Mouse (Mus musculus): ENCODE measurements around the gene Plb1. TPM values are rescaled to one million over a fixed set of nuclear protein-coding genes. Genes with fewer than 3 reads are reported as not detected.

Plb1 gene
- polyA plus RNA-seq, 1 experiment: 0.05 TPM

GRCm38 (mm10) chr5:32239337-32239736 is 6.8 kb downstream of the Plb1 start:
- H3K27me3 ChIP-seq (ENCODE audit: control insufficient read depth, insufficient read depth, insufficient read length): peaks cover 21% of the 10 kb centered on the region
- no peak overlapping the region for H3K4me3 ChIP-seq
- TF ChIP-seq USF1 (IDR thresholded peaks at IDR 0.05; ENCODE audit: low read depth) (no peak), POLR2AphosphoS2 (IDR thresholded peaks at IDR 0.05; ENCODE audit: insufficient read length, low read depth) (no peak), TCF3 (IDR thresholded peaks at IDR 0.05; ENCODE audit: insufficient read length, low read depth) (no peak), MYOD1 (IDR thresholded peaks at IDR 0.05; ENCODE audit: control insufficient read depth in 1 of 3, insufficient read length in 2 of 3, low read depth in 2 of 3) (no peak), MAX (IDR thresholded peaks at IDR 0.05; ENCODE audit: low read depth) (no peak), TCF12 (IDR thresholded peaks at IDR 0.05; ENCODE audit: insufficient read depth, poor library complexity, severe bottlenecking) (no peak), E2F4 (IDR thresholded peaks at IDR 0.05; ENCODE audit: insufficient read depth) (no peak), MYOG (IDR thresholded peaks at IDR 0.05; ENCODE audit: control insufficient read depth in 1 of 3, insufficient read depth in 1 of 3, insufficient read length in 2 of 3, low read depth in 2 of 3) (no peak), CEBPB (IDR thresholded peaks at IDR 0.05; ENCODE audit: insufficient read depth, poor library complexity, severe bottlenecking) (no peak)
- no peak overlapping the region for H3ac ChIP-seq (ENCODE audit: control insufficient read depth, insufficient read length)
- no peaks in the 10 kb centered on the region for H3K79me2 ChIP-seq (ENCODE audit: control insufficient read depth, insufficient read depth)
- no peaks in the 10 kb centered on the region for H3K36me3 ChIP-seq (ENCODE audit: control insufficient read depth, insufficient read depth)
- no peak overlapping the region for H3K4me2 ChIP-seq (ENCODE audit: low read depth)

GRCm38 (mm10) chr5:32240741-32241140 is 8.2 kb downstream of the Plb1 start:
- no peak overlapping the region for H3K4me2 ChIP-seq (ENCODE audit: low read depth)
- no peaks in the 10 kb centered on the region for H3K79me2 ChIP-seq (ENCODE audit: control insufficient read depth, insufficient read depth)
- no peak overlapping the region for H3K4me3 ChIP-seq
- TF ChIP-seq REST (IDR thresholded peaks at IDR 0.05; ENCODE audit: insufficient read depth, insufficient read length): no peak
- no peak for TF ChIP-seq USF1 (IDR thresholded peaks at IDR 0.05; ENCODE audit: low read depth)
- no peak for TF ChIP-seq MYOG (IDR thresholded peaks at IDR 0.05; ENCODE audit: control insufficient read depth in 1 of 3, insufficient read depth in 1 of 3, insufficient read length in 2 of 3, low read depth in 2 of 3)
- TF ChIP-seq TCF12 (IDR thresholded peaks at IDR 0.05; ENCODE audit: insufficient read depth, poor library complexity, severe bottlenecking): no peak
- no peak for TF ChIP-seq E2F4 (IDR thresholded peaks at IDR 0.05; ENCODE audit: insufficient read depth)
- TF ChIP-seq SRF (IDR thresholded peaks at IDR 0.05; ENCODE audit: control insufficient read depth, insufficient read length, low read depth): no peak
- TF ChIP-seq TCF3 (IDR thresholded peaks at IDR 0.05; ENCODE audit: insufficient read length, low read depth): no peak
- TF ChIP-seq MAX (IDR thresholded peaks at IDR 0.05; ENCODE audit: low read depth): no peak
- TF ChIP-seq CEBPB (IDR thresholded peaks at IDR 0.05; ENCODE audit: insufficient read depth, poor library complexity, severe bottlenecking): no peak
- TF ChIP-seq POLR2AphosphoS2 (IDR thresholded peaks at IDR 0.05; ENCODE audit: insufficient read length, low read depth): no peak
- no peak for TF ChIP-seq MYOD1 (IDR thresholded peaks at IDR 0.05; ENCODE audit: control insufficient read depth in 1 of 3, insufficient read length in 2 of 3, low read depth in 2 of 3)
- TF ChIP-seq POLR2A (IDR thresholded peaks at IDR 0.05; ENCODE audit: insufficient read length, low read depth): no peak
- no peaks in the 10 kb centered on the region for H3K36me3 ChIP-seq (ENCODE audit: control insufficient read depth, insufficient read depth)
- peaks cover 16% of the 10 kb centered on the region for H3K27me3 ChIP-seq (ENCODE audit: control insufficient read depth, insufficient read depth, insufficient read length)
- H3ac ChIP-seq (ENCODE audit: control insufficient read depth, insufficient read length): no peak overlapping the region

GRCm38 (mm10) chr5:32243286-32243885 is 10.9 kb downstream of the Plb1 start:
- Histone ChIP-seq H3K36me3 (ENCODE audit: control insufficient read depth, insufficient read depth) (no peaks in the 10 kb centered on the region), H3K4me2 (ENCODE audit: low read depth) (no peak overlapping the region), H3ac (ENCODE audit: control insufficient read depth, insufficient read length) (no peak overlapping the region), H3K79me2 (ENCODE audit: control insufficient read depth, insufficient read depth) (no peaks in the 10 kb centered on the region), H3K27me3 (ENCODE audit: control insufficient read depth, insufficient read depth, insufficient read length) (peaks cover 15% of the 10 kb centered on the region), H3K4me3 (no peak overlapping the region)
- TF ChIP-seq POLR2AphosphoS2 (IDR thresholded peaks at IDR 0.05; ENCODE audit: insufficient read length, low read depth): no peak
- no peak for TF ChIP-seq MAX (IDR thresholded peaks at IDR 0.05; ENCODE audit: low read depth)
- TF ChIP-seq MYOD1 (IDR thresholded peaks at IDR 0.05; ENCODE audit: control insufficient read depth in 1 of 3, insufficient read length in 2 of 3, low read depth in 2 of 3): no peak
- no peak for TF ChIP-seq REST (IDR thresholded peaks at IDR 0.05; ENCODE audit: insufficient read depth, insufficient read length)
- no peak for TF ChIP-seq TCF3 (IDR thresholded peaks at IDR 0.05; ENCODE audit: insufficient read length, low read depth)
- TF ChIP-seq E2F4 (IDR thresholded peaks at IDR 0.05; ENCODE audit: insufficient read depth): no peak
- TF ChIP-seq TCF12 (IDR thresholded peaks at IDR 0.05; ENCODE audit: insufficient read depth, poor library complexity, severe bottlenecking): no peak
- no peak for TF ChIP-seq POLR2A (IDR thresholded peaks at IDR 0.05; ENCODE audit: insufficient read length, low read depth)
- TF ChIP-seq CEBPB (IDR thresholded peaks at IDR 0.05; ENCODE audit: insufficient read depth, poor library complexity, severe bottlenecking): no peak
- no peak for TF ChIP-seq USF1 (IDR thresholded peaks at IDR 0.05; ENCODE audit: low read depth)
- no peak for TF ChIP-seq SRF (IDR thresholded peaks at IDR 0.05; ENCODE audit: control insufficient read depth, insufficient read length, low read depth)
- no peak for TF ChIP-seq MYOG (IDR thresholded peaks at IDR 0.05; ENCODE audit: control insufficient read depth in 1 of 3, insufficient read depth in 1 of 3, insufficient read length in 2 of 3, low read depth in 2 of 3)

GRCm38 (mm10) chr5:32245385-32245784 is 12.9 kb downstream of the Plb1 start:
- TF ChIP-seq MYOD1 (IDR thresholded peaks at IDR 0.05; ENCODE audit: control insufficient read depth in 1 of 3, insufficient read length in 2 of 3, low read depth in 2 of 3) (no peak), TCF12 (IDR thresholded peaks at IDR 0.05; ENCODE audit: insufficient read depth, poor library complexity, severe bottlenecking) (no peak), USF1 (IDR thresholded peaks at IDR 0.05; ENCODE audit: low read depth) (no peak), E2F4 (IDR thresholded peaks at IDR 0.05; ENCODE audit: insufficient read depth) (no peak), MYOG (IDR thresholded peaks at IDR 0.05; ENCODE audit: control insufficient read depth in 1 of 3, insufficient read depth in 1 of 3, insufficient read length in 2 of 3, low read depth in 2 of 3) (no peak), TCF3 (IDR thresholded peaks at IDR 0.05; ENCODE audit: insufficient read length, low read depth) (no peak), REST (IDR thresholded peaks at IDR 0.05; ENCODE audit: insufficient read depth, insufficient read length) (no peak), SRF (IDR thresholded peaks at IDR 0.05; ENCODE audit: control insufficient read depth, insufficient read length, low read depth) (no peak), CEBPB (IDR thresholded peaks at IDR 0.05; ENCODE audit: insufficient read depth, poor library complexity, severe bottlenecking) (no peak), POLR2AphosphoS2 (IDR thresholded peaks at IDR 0.05; ENCODE audit: insufficient read length, low read depth) (no peak), POLR2A (IDR thresholded peaks at IDR 0.05; ENCODE audit: insufficient read length, low read depth) (no peak), MAX (IDR thresholded peaks at IDR 0.05; ENCODE audit: low read depth) (no peak)
- Histone ChIP-seq H3K4me3 (no peak overlapping the region), H3ac (ENCODE audit: control insufficient read depth, insufficient read length) (no peak overlapping the region), H3K27me3 (ENCODE audit: control insufficient read depth, insufficient read depth, insufficient read length) (peaks cover 21% of the 10 kb centered on the region), H3K79me2 (ENCODE audit: control insufficient read depth, insufficient read depth) (no peaks in the 10 kb centered on the region), H3K36me3 (ENCODE audit: control insufficient read depth, insufficient read depth) (no peaks in the 10 kb centered on the region), H3K4me2 (ENCODE audit: low read depth) (no peak overlapping the region)

Data from myocyte (in vitro differentiated cells).